Mouse (Mus musculus) liver, postnatal 0 days (tissue): ENCODE data around the gene Orai1.

Source experiments
- CTCF ChIP-seq: sonication (generic); IDR thresholded peaks from 2 replicates; pipeline ENCODE4 v1.5.1; 2016; ENCODE audit warnings: antibody characterized with exemption, low read depth
- EP300 ChIP-seq: IDR thresholded peaks from 2 replicates; pipeline ENCODE4 v1.6.1; 2016; ENCODE audit warnings: antibody characterized with exemption, low read depth, mild to moderate bottlenecking

- TF ChIP-seq CTCF (no peak), EP300 (peak; percentile 83)
Observed at GRCm38 (mm10) chr5:123076419-123077281, 61.8 kb downstream of the Orai1 start.
